Mouse (Mus musculus) midbrain, postnatal 0 days (tissue): ENCODE measurements around the gene Arl15. TPM values are rescaled to one million over a fixed set of nuclear protein-coding genes. Genes with fewer than 3 reads are reported as not detected.

Experiments used
- ATAC-seq: fragments of 200-750 bp; cut with Nextera tagmentation; 2 replicates; pipeline ENCODE4 v1.8.0; 2017; ENCODE audit warnings: moderate number of reproducible peaks, mild to moderate bottlenecking, moderate TSS enrichment, moderate library complexity; ENCODE audit not compliant: low FRiP score
- DNase-seq: peaks from one replicate; pipeline ENCODE4 v3.0.0-alpha.2; 2015; ENCODE audit warnings: low spot score
- H3K27ac ChIP-seq: fragments of 300-500 bp; sonication (generic); 2 replicates; pipeline ENCODE4 v1.5.1; 2014; ENCODE audit warnings: low read depth, mild to moderate bottlenecking, low read length, mixed read lengths
- H3K27me3 ChIP-seq: fragments of 300-500 bp; sonication (generic); 2 replicates; pipeline ENCODE4 v1.6.1; 2014; ENCODE audit warnings: low read length, control low read depth, mixed read lengths; ENCODE audit not compliant: insufficient read depth
- H3K36me3 ChIP-seq: fragments of 300-500 bp; sonication (generic); 2 replicates; pipeline ENCODE4 v1.6.1; 2014; ENCODE audit warnings: low read length, control low read depth, mixed read lengths; ENCODE audit not compliant: insufficient read depth
- H3K4me1 ChIP-seq: fragments of 300-500 bp; sonication (generic); 2 replicates; pipeline ENCODE4 v1.6.1; 2014; ENCODE audit warnings: mild to moderate bottlenecking, control low read depth, antibody characterized with exemption, low read length, mixed read lengths; ENCODE audit not compliant: insufficient read depth
- H3K4me2 ChIP-seq: fragments of 300-500 bp; sonication (generic); 2 replicates; pipeline ENCODE4 v1.6.1; 2014; ENCODE audit warnings: low read depth, mild to moderate bottlenecking, low read length, mixed read lengths; ENCODE audit not compliant: poor library complexity, severe bottlenecking
- H3K4me3 ChIP-seq: fragments of 300-500 bp; sonication (generic); 2 replicates; pipeline ENCODE4 v1.5.1; 2014; ENCODE audit warnings: low read depth, mild to moderate bottlenecking, low read length, moderate library complexity
- H3K9ac ChIP-seq: fragments of 300-500 bp; sonication (generic); replicated peaks from 2 replicates; pipeline ENCODE4 v1.6.1; 2014; ENCODE audit warnings: mild to moderate bottlenecking, low read length, moderate library complexity, mixed read lengths; ENCODE audit not compliant: poor library complexity, severe bottlenecking
- H3K9me3 ChIP-seq: fragments of 300-500 bp; sonication (generic); 2 replicates; pipeline ENCODE4 v1.6.1; 2016; ENCODE audit warnings: low read length, control low read depth
- CTCF ChIP-seq: IDR thresholded peaks from 2 replicates; pipeline ENCODE4 v1.5.1; 2016; ENCODE audit warnings: antibody characterized with exemption, mild to moderate bottlenecking
- WGBS: fragments of 180-500 bp; shearing (Covaris S2); extraction: QIAGEN DNeasy Blood & Tissue Kit; methylation state at CpG from one replicate; pipeline ENCODE4 v1.1.7; 2014; 5-methylcytosine and 5-hydroxymethylcytosine counted together
- polyA plus RNA-seq: library from polyadenylated mRNA; unstranded; fragments of >200 nt; fragmentation: Nextera tagmentation; extraction: Ambion mirVana; gene quantifications from 2 replicates; pipeline ENCODE4 v1.2.1, GENCODE M21; 2015
- total RNA-seq: library from RNA; depleted of rRNA; stranded (reverse); fragments of >200 nt; gene quantifications from 2 replicates; pipeline ENCODE4 v1.2.3, GENCODE M21; 2014; rRNA removed

The Arl15 gene
- total RNA-seq = 50.1 and 54.8 TPM in 2 replicates
- polyA plus RNA-seq = 13.0 and 16.8 TPM in 2 replicates

- WGBS = under 1% methylated on average over 46 of the region's 49 CpGs
- no peaks in the 10 kb centered on the region for H3K36me3 ChIP-seq
- no peaks in the 10 kb centered on the region for H3K27me3 ChIP-seq
- peak; percentile 80 for TF ChIP-seq CTCF
- H3K27ac ChIP-seq = peak within 1 kb of the TSS; percentile 86
- no peaks in the 10 kb centered on the region for H3K4me1 ChIP-seq
- peak within 1 kb of the TSS; percentile 72 for H3K4me2 ChIP-seq
- DNase-seq (peak; percentile 98), ATAC-seq (peak; percentile 99)
- peak within 1 kb of the TSS; percentile 82 for H3K9ac ChIP-seq
- H3K4me3 ChIP-seq = peak within 1 kb of the TSS; percentile 81
- H3K9me3 ChIP-seq = no peaks in the 10 kb centered on the region
Measured at GRCm38 (mm10) chr13:113794039-113794704, at the start of gene Arl15. TSS of gene Arl15 (plus strand) at chr13:113794505.

- Histone ChIP-seq H3K4me3 (no peak overlapping the region), H3K9ac (no peak overlapping the region), H3K4me1 (no peaks in the 10 kb centered on the region), H3K4me2 (no peak overlapping the region), H3K27me3 (no peaks in the 10 kb centered on the region), H3K27ac (no peak overlapping the region), H3K9me3 (no peaks in the 10 kb centered on the region), H3K36me3 (no peaks in the 10 kb centered on the region)
- TF ChIP-seq CTCF = no peak
- ATAC-seq (no peak), DNase-seq (no peak)
- 48% methylated on average over 2 of the region's 2 CpGs for WGBS
Measured at GRCm38 (mm10) chr13:113745301-113745700, 49.0 kb upstream of the Arl15 start.

GRCm38 (mm10) chr13:113750766-113751165, 43.5 kb upstream of the Arl15 start:
- H3K36me3 ChIP-seq = no peaks in the 10 kb centered on the region
- no peak overlapping the region for H3K4me3 ChIP-seq
- TF ChIP-seq CTCF = no peak
- DNase-seq = no peak
- no peaks in the 10 kb centered on the region for H3K27me3 ChIP-seq
- ATAC-seq = no peak
- H3K27ac ChIP-seq = no peak overlapping the region
- H3K4me1 ChIP-seq = no peaks in the 10 kb centered on the region
- no peak overlapping the region for H3K4me2 ChIP-seq
- H3K9me3 ChIP-seq = no peaks in the 10 kb centered on the region
- WGBS = 59% methylated on average over 5 of the region's 5 CpGs
- H3K9ac ChIP-seq = no peak overlapping the region

GRCm38 (mm10) chr13:113754731-113755689, 39.3 kb upstream of the Arl15 start:
- DNase-seq = no peak
- no peak overlapping the region for H3K9ac ChIP-seq
- no peaks in the 10 kb centered on the region; the same call in 1 of the 2 replicates for H3K4me1 ChIP-seq
- H3K4me3 ChIP-seq = no peak overlapping the region
- H3K9me3 ChIP-seq = no peaks in the 10 kb centered on the region
- no peak for ATAC-seq
- 78% methylated on average over 9 of the region's 9 CpGs for WGBS
- H3K27me3 ChIP-seq = no peaks in the 10 kb centered on the region
- H3K27ac ChIP-seq = no peak overlapping the region
- TF ChIP-seq CTCF = no peak
- no peak overlapping the region for H3K4me2 ChIP-seq
- H3K36me3 ChIP-seq = no peaks in the 10 kb centered on the region

- no peaks in the 10 kb centered on the region; the same call in 1 of the 2 replicates for H3K4me1 ChIP-seq
- no peaks in the 10 kb centered on the region for H3K9me3 ChIP-seq
- H3K27me3 ChIP-seq = no peaks in the 10 kb centered on the region
- H3K27ac ChIP-seq = no peak overlapping the region
- no peak overlapping the region for H3K4me2 ChIP-seq
- no peak overlapping the region for H3K4me3 ChIP-seq
- no peak overlapping the region for H3K9ac ChIP-seq
- DNase-seq (peak; percentile 5), ATAC-seq (no peak)
- H3K36me3 ChIP-seq = no peaks in the 10 kb centered on the region
- no peak for TF ChIP-seq CTCF
- WGBS = 43% methylated on average over 6 of the region's 6 CpGs
Measured at GRCm38 (mm10) chr13:113755779-113756178, 38.5 kb upstream of the Arl15 start.
